In genomic region chr2:28945388-28945787, GRCm38 (mm10) we compare ENCODE assay signal across 21 mouse cellular contexts. TPM values are rescaled to one million over a fixed set of nuclear protein-coding genes. Genes with fewer than 3 reads are reported as not detected.
DNase-seq lines count a peak whose midpoint lies in the region; ATAC-seq and TF ChIP-seq lines count a peak whose summit lies in the region.
"Had no signal": no experiment of that assay in that cellular context is flagged by ENCODE, and none has a peak within 500 bp of the region (broad histone marks: within the 10 kb centered on the region; RNA-seq: fewer than 3 reads in every experiment).

No protein-coding gene starts in this region.

- no peak overlapping the region for H3K4me3 ChIP-seq in forebrain, embryonic 12.5 days (replicated peaks)
- no peak overlapping the region for H3K4me3 ChIP-seq in forebrain, postnatal 0 days (ENCODE audit: low read depth, low read length)
- no peak overlapping the region for H3K4me3 ChIP-seq in hindbrain, embryonic 11.5 days (ENCODE audit: low read depth, low read length)
- no peak overlapping the region for H3K4me3 ChIP-seq in hindbrain, embryonic 12.5 days
- H3K4me3 ChIP-seq in neural tube, embryonic 13.5 days: no peak overlapping the region
- H3K4me3 ChIP-seq in neural tube, embryonic 15.5 days (replicated peaks): no peak overlapping the region
- H3K4me3 ChIP-seq: embryonic facial prominence, embryonic 10.5 days; heart, adult 2 months; heart, embryonic 15.5 days had no signal

- H3K27ac ChIP-seq in forebrain, embryonic 12.5 days: peak overlapping the region; percentile 70; the same call in 1 of the 2 replicates
- H3K27ac ChIP-seq in forebrain, postnatal 0 days (ENCODE audit: low read depth, low read length): no peak overlapping the region
- no peak overlapping the region for H3K27ac ChIP-seq in hindbrain, embryonic 11.5 days (ENCODE audit: low read depth, low read length)
- H3K27ac ChIP-seq in hindbrain, embryonic 12.5 days: no peak overlapping the region
- no peak overlapping the region for H3K27ac ChIP-seq in neural tube, embryonic 13.5 days (replicated peaks)
- no peak overlapping the region for H3K27ac ChIP-seq in neural tube, embryonic 15.5 days (replicated peaks)
- H3K27ac ChIP-seq: embryonic facial prominence, embryonic 10.5 days; heart, adult 2 months; heart, embryonic 15.5 days; hindbrain, postnatal 0 days had no signal

- ATAC-seq in forebrain, embryonic 12.5 days (ENCODE audit: low FRiP score): peak; percentile 60; the same call in 1 of the 2 replicates
- ATAC-seq in forebrain, postnatal 0 days: no peak
- ATAC-seq in hindbrain, embryonic 11.5 days (ENCODE audit: low FRiP score): no peak
- ATAC-seq in hindbrain, embryonic 12.5 days (ENCODE audit: low FRiP score): no peak
- 0 out of 2 replicates have a peak, but pooled peaks have one; percentile 52 for ATAC-seq in neural tube, embryonic 13.5 days (ENCODE audit: low read depth)
- no peak for ATAC-seq in neural tube, embryonic 15.5 days (ENCODE audit: low FRiP score)
- ATAC-seq: hindbrain, postnatal 0 days had no signal

- 33% methylated on average over 6 of the region's 6 CpGs for WGBS in forebrain, embryonic 12.5 days
- WGBS in forebrain, postnatal 0 days: 20% methylated on average over 6 of the region's 6 CpGs
- WGBS in hindbrain, embryonic 11.5 days: 52% methylated on average over 6 of the region's 6 CpGs
- WGBS in hindbrain, embryonic 12.5 days: 41% methylated on average over 6 of the region's 6 CpGs
- 48% methylated on average over 6 of the region's 6 CpGs for WGBS in neural tube, embryonic 13.5 days
- 34% methylated on average over 6 of the region's 6 CpGs for WGBS in neural tube, embryonic 15.5 days

- no peaks in the 10 kb centered on the region for H3K36me3 ChIP-seq in forebrain, embryonic 12.5 days (replicated peaks)
- no peaks in the 10 kb centered on the region for H3K36me3 ChIP-seq in forebrain, postnatal 0 days (ENCODE audit: insufficient read depth)
- H3K36me3 ChIP-seq in hindbrain, embryonic 11.5 days (ENCODE audit: control insufficient read depth, insufficient read depth, low read length): no peaks in the 10 kb centered on the region
- H3K36me3 ChIP-seq in hindbrain, embryonic 12.5 days: no peaks in the 10 kb centered on the region
- no peaks in the 10 kb centered on the region for H3K36me3 ChIP-seq in neural tube, embryonic 13.5 days
- no peaks in the 10 kb centered on the region for H3K36me3 ChIP-seq in neural tube, embryonic 15.5 days
- H3K36me3 ChIP-seq: embryonic facial prominence, embryonic 10.5 days; heart, embryonic 15.5 days had no signal

- no peaks in the 10 kb centered on the region for H3K9me3 ChIP-seq in forebrain, embryonic 12.5 days
- no peaks in the 10 kb centered on the region for H3K9me3 ChIP-seq in forebrain, postnatal 0 days (ENCODE audit: low read length)
- H3K9me3 ChIP-seq in hindbrain, embryonic 11.5 days (ENCODE audit: control insufficient read depth, low read length): no peaks in the 10 kb centered on the region
- no peaks in the 10 kb centered on the region for H3K9me3 ChIP-seq in hindbrain, embryonic 12.5 days (replicated peaks)
- H3K9me3 ChIP-seq in neural tube, embryonic 13.5 days: no peaks in the 10 kb centered on the region
- H3K9me3 ChIP-seq in neural tube, embryonic 15.5 days (replicated peaks): no peaks in the 10 kb centered on the region
- H3K9me3 ChIP-seq: embryonic facial prominence, embryonic 10.5 days; heart, embryonic 15.5 days had no signal

- peaks cover 32% of the 10 kb centered on the region for H3K4me1 ChIP-seq in forebrain, embryonic 12.5 days
- no peaks in the 10 kb centered on the region for H3K4me1 ChIP-seq in forebrain, postnatal 0 days (ENCODE audit: insufficient read depth)
- peaks cover 10% of the 10 kb centered on the region for H3K4me1 ChIP-seq in hindbrain, embryonic 11.5 days (replicated peaks; ENCODE audit: control insufficient read depth, insufficient read depth, low read length)
- peaks cover 24% of the 10 kb centered on the region for H3K4me1 ChIP-seq in hindbrain, embryonic 12.5 days
- peaks cover 25% of the 10 kb centered on the region for H3K4me1 ChIP-seq in neural tube, embryonic 13.5 days (replicated peaks)
- peaks cover 12% of the 10 kb centered on the region for H3K4me1 ChIP-seq in neural tube, embryonic 15.5 days
- H3K4me1 ChIP-seq: heart, embryonic 15.5 days had no signal

- no peak for TF ChIP-seq CTCF in forebrain, postnatal 0 days (IDR thresholded peaks at IDR 0.05; ENCODE audit: low read depth)

- peaks cover 51% of the 10 kb centered on the region for H3K27me3 ChIP-seq in forebrain, embryonic 12.5 days
- H3K27me3 ChIP-seq in forebrain, postnatal 0 days (ENCODE audit: insufficient read depth, low read length): no peaks in the 10 kb centered on the region
- H3K27me3 ChIP-seq in hindbrain, embryonic 11.5 days (ENCODE audit: control insufficient read depth, insufficient read depth, low read length): peaks cover 12% of the 10 kb centered on the region
- H3K27me3 ChIP-seq in hindbrain, embryonic 12.5 days: peaks cover 38% of the 10 kb centered on the region
- peaks cover 55% of the 10 kb centered on the region for H3K27me3 ChIP-seq in neural tube, embryonic 13.5 days
- H3K27me3 ChIP-seq in neural tube, embryonic 15.5 days (replicated peaks): peaks cover 20% of the 10 kb centered on the region; the same call in 1 of the 2 replicates

- DNase-seq in forebrain, postnatal 0 days: no peak
- DNase-seq in hindbrain, embryonic 11.5 days (ENCODE audit: low spot score): peak; percentile 46
- no peak for DNase-seq in ovary, adult 18-20 months (ENCODE audit: low spot score)
- DNase-seq: adrenal gland, postnatal 10 days; cerebellum, adult 11-12 months; cerebellum, adult 9-11 months; cerebellum, postnatal 36 days; gastrocnemius, postnatal 14 days; heart, adult 2 months; heart, postnatal 14 days had no signal

- no peak overlapping the region for H3K9ac ChIP-seq in forebrain, embryonic 12.5 days
- H3K9ac ChIP-seq in forebrain, postnatal 0 days: no peak overlapping the region
- no peak overlapping the region for H3K9ac ChIP-seq in hindbrain, embryonic 11.5 days (ENCODE audit: low read depth, low read length)
- H3K9ac ChIP-seq in hindbrain, embryonic 12.5 days: no peak overlapping the region
- H3K9ac ChIP-seq in neural tube, embryonic 13.5 days: no peak overlapping the region
- H3K9ac ChIP-seq in neural tube, embryonic 15.5 days (replicated peaks): no peak overlapping the region
- H3K9ac ChIP-seq: heart, embryonic 15.5 days had no signal

- H3K4me2 ChIP-seq in forebrain, embryonic 12.5 days: peak overlapping the region; percentile 17; the same call in 1 of the 2 replicates
- H3K4me2 ChIP-seq in forebrain, postnatal 0 days (ENCODE audit: low read depth): no peak overlapping the region
- no peak overlapping the region for H3K4me2 ChIP-seq in hindbrain, embryonic 11.5 days (replicated peaks; ENCODE audit: low read depth, low read length)
- no peak overlapping the region for H3K4me2 ChIP-seq in hindbrain, embryonic 12.5 days (replicated peaks)
- H3K4me2 ChIP-seq in neural tube, embryonic 13.5 days: no peak overlapping the region
- no peak overlapping the region for H3K4me2 ChIP-seq in neural tube, embryonic 15.5 days
- H3K4me2 ChIP-seq: heart, embryonic 11.5 days; heart, embryonic 15.5 days had no signal

RNA-seq across cellular contexts. Expression of gene Barhl1, which starts 28.9 kb away (rescaled TPM):
- 4.4 and 5.7 TPM in 2 replicates for polyA plus RNA-seq in forebrain, embryonic 12.5 days (2016; fragmentation: Nextera tagmentation; extraction: Ambion mirVana)
- 0.38 and 0.57 TPM in 2 replicates for total RNA-seq in forebrain, postnatal 0 days (2014; rRNA removed)
- 0.16 and 1.0 TPM in 2 replicates for polyA plus RNA-seq in forebrain, postnatal 0 days (2015; fragmentation: Nextera tagmentation; extraction: Ambion mirVana)
- 9.4 and 9.9 TPM in 2 replicates for polyA plus RNA-seq in hindbrain, embryonic 11.5 days (2014; fragmentation: Nextera tagmentation; extraction: Ambion mirVana)
- 9.0 and 9.9 TPM in 2 replicates for polyA plus RNA-seq in hindbrain, embryonic 12.5 days (2016; fragmentation: Nextera tagmentation; extraction: Ambion mirVana)
- 7.5 and 8.3 TPM in 2 replicates for polyA plus RNA-seq in neural tube, embryonic 13.5 days (2015; fragmentation: Nextera tagmentation; extraction: Ambion mirVana)
- polyA plus RNA-seq in neural tube, embryonic 15.5 days (2015; fragmentation: Nextera tagmentation; extraction: Ambion mirVana): 4.5 and 7.5 TPM in 2 replicates
- total RNA-seq: gastrocnemius, adult 18-20 months; gastrocnemius, postnatal 14 days; heart, adult 2 months; heart, postnatal 14 days; hematopoietic stem cell, adult 5-6 weeks had no signal
- polyA plus RNA-seq: heart, adult 2 months; heart, embryonic 11.5 days; heart, embryonic 15.5 days; intestine, embryonic 14.5 days had no signal

Comparison
In these comparisons a context has a peak if more than half of its experiments do, and no peak if none do; other contexts are left out.
1. ATAC-seq: peak in forebrain, embryonic 12.5 days (single experiment) and neural tube, embryonic 13.5 days (single experiment); none in forebrain, postnatal 0 days (single experiment), hindbrain, embryonic 11.5 days (single experiment), hindbrain, embryonic 12.5 days (single experiment) and neural tube, embryonic 15.5 days (single experiment).